Mouse (Mus musculus) embryonic facial prominence, embryonic 12.5 days (tissue): ENCODE measurements around the gene Cpa2. TPM values are rescaled to one million over a fixed set of nuclear protein-coding genes. Genes with fewer than 3 reads are reported as not detected.

ENCODE experiments used
- ATAC-seq: fragments of 200-750 bp; cut with Nextera tagmentation; 2 replicates; pipeline ENCODE4 v1.8.0; 2017; ENCODE audit not compliant: insufficient number of reproducible peaks, insufficient read depth, low FRiP score, low TSS enrichment
- H3K27ac ChIP-seq: fragments of 300-500 bp; sonication (generic); 2 replicates; pipeline ENCODE4 v1.5.1; 2016; ENCODE audit warnings: mild to moderate bottlenecking
- H3K27me3 ChIP-seq: fragments of 300-500 bp; sonication (generic); 2 replicates; pipeline ENCODE4 v1.6.1; 2016; ENCODE audit warnings: mild to moderate bottlenecking, moderate library complexity
- H3K36me3 ChIP-seq: fragments of 300-500 bp; sonication (generic); 2 replicates; pipeline ENCODE4 v1.6.1; 2016; ENCODE audit warnings: mild to moderate bottlenecking
- H3K4me1 ChIP-seq: fragments of 300-500 bp; sonication (generic); 2 replicates; pipeline ENCODE4 v1.6.1; 2016
- H3K4me2 ChIP-seq: fragments of 300-500 bp; sonication (generic); replicated peaks from 2 replicates; pipeline ENCODE4 v1.6.1; 2016; ENCODE audit warnings: mild to moderate bottlenecking, moderate library complexity
- H3K4me3 ChIP-seq: fragments of 300-500 bp; sonication (generic); 2 replicates; pipeline ENCODE4 v1.5.1; 2016; ENCODE audit warnings: mild to moderate bottlenecking
- H3K9ac ChIP-seq: fragments of 300-500 bp; sonication (generic); 2 replicates; pipeline ENCODE4 v1.6.1; 2016; ENCODE audit warnings: mild to moderate bottlenecking, moderate library complexity
- H3K9me3 ChIP-seq: fragments of 300-500 bp; sonication (generic); 2 replicates; pipeline ENCODE4 v1.6.1; 2016; ENCODE audit warnings: mild to moderate bottlenecking, moderate library complexity
- WGBS: fragments of 180-500 bp; shearing (Covaris S2); methylation state at CpG from one replicate; pipeline ENCODE4 v1.1.7; 2016; 5-methylcytosine and 5-hydroxymethylcytosine counted together
- polyA plus RNA-seq: library from polyadenylated mRNA; unstranded; fragments of >200 nt; fragmentation: Nextera tagmentation; extraction: Ambion mirVana; gene quantifications from 2 replicates; pipeline ENCODE4 v1.2.1, GENCODE M21; 2016

Cpa2 gene
- polyA plus RNA-seq, 1 experiment from 2014 or later: 4.2 TPM

DNA sequence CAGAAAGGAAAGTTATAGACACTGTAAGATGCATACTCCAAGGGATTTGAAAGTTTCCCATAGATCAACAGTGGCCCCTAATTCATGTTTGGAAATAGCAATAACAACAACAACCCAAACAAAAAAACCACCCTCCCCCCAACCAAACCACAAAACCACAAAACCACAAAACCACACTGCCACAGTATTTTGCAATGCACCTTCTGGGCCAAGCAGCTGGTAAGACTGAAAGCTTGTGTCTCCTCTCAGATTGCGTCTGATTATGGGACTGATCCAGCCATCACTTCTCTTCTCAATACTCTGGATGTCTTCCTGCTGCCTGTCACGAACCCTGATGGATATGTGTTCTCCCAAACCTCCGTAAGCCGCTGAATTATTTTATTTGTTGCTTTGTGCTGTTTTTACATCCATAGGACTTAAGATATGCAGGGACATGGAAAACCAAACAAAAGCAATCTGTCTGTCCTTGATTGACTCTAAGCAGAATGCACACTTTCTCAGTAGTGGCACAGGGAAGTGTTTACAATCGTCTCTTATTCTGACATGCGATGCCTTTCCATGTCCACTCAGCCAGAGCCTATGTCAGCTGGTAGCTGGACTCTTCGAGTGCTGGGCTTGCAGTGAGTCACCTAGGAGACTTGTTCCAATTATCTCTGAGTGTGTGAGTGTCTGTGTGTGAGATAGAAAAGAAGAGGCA lies 9.3 kb downstream of the Cpa2 start:
- Histone ChIP-seq H3K9ac (no peak overlapping the region), H3K4me3 (no peak overlapping the region), H3K27ac (peak overlapping the region; percentile 78), H3K4me2 (no peak overlapping the region), H3K9me3 (no peaks in the 10 kb centered on the region), H3K36me3 (no peaks in the 10 kb centered on the region), H3K27me3 (no peaks in the 10 kb centered on the region), H3K4me1 (peaks cover 53% of the 10 kb centered on the region)
- ATAC-seq: no peak
- 63% methylated on average over 7 of the region's 7 CpGs for WGBS

GRCm38 (mm10) chr6:30551193-30551515 lies 9.8 kb downstream of the Cpa2 start:
- Histone ChIP-seq H3K4me1 (peaks cover 49% of the 10 kb centered on the region), H3K4me2 (no peak overlapping the region)

DNA sequence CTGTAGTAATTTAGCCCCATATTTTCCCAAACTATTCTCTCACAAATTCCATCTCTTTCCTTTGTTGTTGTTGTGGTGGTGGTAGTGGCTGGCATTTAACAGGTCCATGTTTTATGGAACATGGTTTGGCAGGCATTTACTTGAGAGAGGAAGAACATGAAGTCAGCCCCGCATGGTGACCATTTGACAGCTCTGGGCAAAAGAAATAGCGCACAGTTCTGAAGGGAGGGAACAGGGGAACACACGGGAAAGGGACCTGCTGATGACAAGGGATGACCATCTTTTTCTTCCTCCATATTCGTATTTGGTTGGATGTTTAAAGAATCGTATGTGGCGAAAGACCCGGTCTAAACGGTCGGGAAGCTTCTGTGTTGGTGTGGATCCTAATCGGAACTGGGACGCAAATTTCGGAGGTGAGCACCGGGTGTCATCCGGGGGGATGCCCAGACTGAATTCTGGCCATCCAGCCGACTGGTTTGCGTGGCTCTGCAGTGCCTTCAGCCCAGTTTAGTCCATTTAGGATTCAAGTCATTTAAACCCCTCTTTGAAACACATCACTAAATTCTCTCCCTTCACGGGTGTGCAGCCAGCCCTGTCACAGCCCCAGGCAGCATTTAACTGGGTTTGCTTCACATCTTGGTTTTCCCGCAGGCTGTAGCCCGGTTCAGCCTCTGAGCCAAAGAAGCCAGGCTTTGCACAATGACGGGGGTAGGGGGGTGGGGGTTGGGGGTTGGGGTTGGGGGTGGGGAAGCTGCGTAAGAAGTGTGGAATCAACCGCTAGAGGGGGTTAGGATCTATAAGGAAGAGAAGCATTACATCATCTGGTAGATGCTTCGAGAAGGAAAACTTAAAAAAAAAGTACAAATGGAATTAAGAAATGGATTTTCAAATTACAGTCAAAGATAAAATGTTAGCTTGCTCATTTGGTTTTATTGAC lies 10.5 kb downstream of the Cpa2 start:
- WGBS: 24% methylated on average over 23 of the region's 23 CpGs
- Histone ChIP-seq H3K4me2 (peak overlapping the region; percentile 30), H3K9ac (peak overlapping the region; percentile 44; the same call in 1 of the 2 replicates), H3K27ac (peak overlapping the region; percentile 81), H3K36me3 (no peaks in the 10 kb centered on the region), H3K4me3 (0 out of 2 replicates have a peak overlapping the region, but pooled peaks have one; percentile 4), H3K9me3 (no peaks in the 10 kb centered on the region), H3K4me1 (peaks cover 42% of the 10 kb centered on the region), H3K27me3 (no peaks in the 10 kb centered on the region)
- no peak for ATAC-seq

More at GRCm38 (mm10) chr6:30551193-30551515, 9.8 kb downstream of the Cpa2 start:
- H3K27me3 ChIP-seq: no peaks in the 10 kb centered on the region
- no peaks in the 10 kb centered on the region for H3K9me3 ChIP-seq
- no peak for ATAC-seq
- peak overlapping the region; percentile 78 for H3K27ac ChIP-seq
- no peak overlapping the region for H3K4me3 ChIP-seq
- no peaks in the 10 kb centered on the region for H3K36me3 ChIP-seq
- no peak overlapping the region for H3K9ac ChIP-seq

DNA sequence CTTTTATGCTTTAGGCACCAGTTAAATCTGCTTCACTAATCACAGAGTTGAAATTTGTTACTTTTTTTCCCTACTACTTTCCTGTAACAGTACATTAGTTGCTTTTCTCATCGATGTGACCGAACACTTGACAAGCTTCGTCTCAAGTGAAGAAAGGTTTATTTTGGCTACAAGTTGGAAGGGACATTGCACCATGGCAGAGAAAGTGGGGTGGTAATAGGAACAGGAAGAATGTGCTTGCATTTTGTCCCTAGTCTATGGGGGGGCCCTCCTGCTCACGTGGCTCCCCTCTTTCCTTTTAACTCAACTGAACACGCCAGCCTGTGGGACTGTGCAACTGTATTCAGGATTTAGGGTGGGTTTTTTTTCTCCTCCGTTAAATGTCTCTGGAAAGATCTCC lies 11.2 kb downstream of the Cpa2 start:
- no peak overlapping the region for H3K4me3 ChIP-seq
- H3K9ac ChIP-seq: no peak overlapping the region
- peak overlapping the region; percentile 81 for H3K27ac ChIP-seq
- 55% methylated on average over 6 of the region's 6 CpGs for WGBS
- H3K27me3 ChIP-seq: no peaks in the 10 kb centered on the region
- H3K4me1 ChIP-seq: peaks cover 40% of the 10 kb centered on the region
- H3K9me3 ChIP-seq: no peaks in the 10 kb centered on the region
- ATAC-seq: no peak
- no peak overlapping the region for H3K4me2 ChIP-seq
- H3K36me3 ChIP-seq: no peaks in the 10 kb centered on the region

GRCm38 (mm10) chr6:30553381-30554010 lies 12.1 kb downstream of the Cpa2 start:
- no peaks in the 10 kb centered on the region for H3K36me3 ChIP-seq

DNA sequence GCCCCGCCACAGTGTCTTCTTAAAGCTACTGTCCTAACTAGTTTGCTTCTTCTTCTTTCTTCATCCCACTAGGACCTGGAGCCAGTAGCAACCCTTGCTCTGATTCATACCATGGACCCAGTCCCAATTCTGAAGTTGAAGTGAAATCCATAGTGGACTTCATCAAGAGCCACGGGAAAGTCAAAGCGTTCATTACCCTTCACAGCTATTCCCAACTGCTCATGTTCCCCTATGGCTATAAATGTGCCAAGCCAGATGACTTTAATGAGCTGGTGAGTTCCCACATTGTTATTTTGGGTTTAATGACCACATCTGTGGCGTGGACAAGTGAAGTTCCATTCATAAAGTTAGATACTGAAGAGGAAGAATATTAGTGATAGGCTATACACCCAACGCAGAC lies 12.7 kb downstream of the Cpa2 start:
- H3K9ac ChIP-seq: no peak overlapping the region
- no peaks in the 10 kb centered on the region for H3K27me3 ChIP-seq
- H3K36me3 ChIP-seq: no peaks in the 10 kb centered on the region
- H3K9me3 ChIP-seq: no peaks in the 10 kb centered on the region
- no peak overlapping the region for H3K4me2 ChIP-seq
- H3K27ac ChIP-seq: peak overlapping the region; percentile 18; the same call in 1 of the 2 replicates
- 89% methylated on average over 5 of the region's 5 CpGs for WGBS
- H3K4me3 ChIP-seq: no peak overlapping the region
- no peak for ATAC-seq
- peaks cover 26% of the 10 kb centered on the region for H3K4me1 ChIP-seq

More at GRCm38 (mm10) chr6:30553381-30554010, 12.1 kb downstream of the Cpa2 start:
- 65% methylated on average over 7 of the region's 7 CpGs for WGBS
- H3K9ac ChIP-seq: no peak overlapping the region
- no peak overlapping the region for H3K4me2 ChIP-seq
- ATAC-seq: no peak
- H3K9me3 ChIP-seq: no peaks in the 10 kb centered on the region
- no peak overlapping the region for H3K4me3 ChIP-seq
- H3K27ac ChIP-seq: peak overlapping the region; percentile 18; the same call in 1 of the 2 replicates
- peaks cover 31% of the 10 kb centered on the region for H3K4me1 ChIP-seq
- H3K27me3 ChIP-seq: no peaks in the 10 kb centered on the region

DNA sequence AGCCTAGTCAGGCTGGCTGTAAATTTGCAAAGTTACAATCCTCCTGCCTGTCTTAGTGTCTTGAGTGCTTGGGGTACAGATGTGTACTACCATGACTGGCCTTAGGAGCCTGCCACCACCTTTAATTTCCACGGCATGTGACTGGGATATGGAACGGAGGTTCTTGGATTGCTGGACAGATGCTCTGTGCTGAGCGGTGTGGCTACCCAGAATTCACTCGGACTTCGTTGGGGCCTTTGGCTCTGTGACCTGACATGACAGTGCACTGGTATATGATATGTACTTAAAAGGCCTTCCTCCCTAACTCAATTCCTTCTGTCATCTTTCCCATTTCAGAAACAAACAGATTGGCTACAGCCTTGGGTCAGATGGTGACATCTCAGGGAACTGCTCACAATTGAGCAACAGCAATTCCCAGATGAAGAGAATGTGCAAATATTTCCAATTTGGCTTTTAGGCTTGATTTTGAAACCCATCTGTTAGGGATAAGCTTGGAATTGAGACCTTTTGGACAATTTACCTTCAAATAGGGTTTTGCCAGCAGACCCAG lies 13.3 kb downstream of the Cpa2 start:
- WGBS: 88% methylated on average over 5 of the region's 5 CpGs
- Histone ChIP-seq H3K4me1 (peaks cover 23% of the 10 kb centered on the region), H3K4me3 (no peak overlapping the region), H3K9me3 (no peaks in the 10 kb centered on the region), H3K36me3 (no peaks in the 10 kb centered on the region), H3K27ac (no peak overlapping the region), H3K9ac (no peak overlapping the region), H3K27me3 (no peaks in the 10 kb centered on the region), H3K4me2 (no peak overlapping the region)
- no peak for ATAC-seq

DNA sequence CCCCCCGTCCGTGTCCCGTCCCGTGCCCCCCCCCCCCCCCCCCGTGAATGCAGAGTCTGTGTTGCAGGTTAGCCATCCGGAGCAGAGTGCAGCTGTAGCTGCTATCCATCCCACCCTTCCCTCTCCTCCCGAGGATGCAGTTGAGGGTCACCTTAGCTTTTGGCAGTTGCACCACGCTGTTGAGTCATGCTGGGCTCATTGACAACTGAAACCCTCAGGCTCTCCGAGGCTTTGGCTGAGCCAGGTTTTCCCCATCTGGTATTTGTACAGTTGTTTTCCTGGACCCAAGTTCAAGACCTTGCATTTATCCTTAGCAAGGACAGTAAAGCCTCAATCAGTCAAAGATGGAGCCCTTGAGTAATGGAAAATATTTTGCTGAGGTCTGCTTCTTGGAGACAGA lies 14.7 kb downstream of the Cpa2 start:
- Histone ChIP-seq H3K4me1 (peaks cover 20% of the 10 kb centered on the region), H3K36me3 (no peaks in the 10 kb centered on the region), H3K9ac (no peak overlapping the region), H3K9me3 (no peaks in the 10 kb centered on the region), H3K4me3 (no peak overlapping the region), H3K27me3 (no peaks in the 10 kb centered on the region), H3K4me2 (no peak overlapping the region), H3K27ac (no peak overlapping the region)
- no peak for ATAC-seq
- WGBS: 10% methylated on average over 4 of the region's 9 CpGs

- WGBS: 79% methylated on average over 1 of the region's 1 CpGs
- Histone ChIP-seq H3K4me2 (no peak overlapping the region), H3K36me3 (no peaks in the 10 kb centered on the region), H3K9me3 (no peaks in the 10 kb centered on the region), H3K27ac (no peak overlapping the region), H3K9ac (no peak overlapping the region), H3K27me3 (no peaks in the 10 kb centered on the region), H3K4me1 (no peaks in the 10 kb centered on the region), H3K4me3 (no peak overlapping the region)
- no peak for ATAC-seq
Measured at GRCm38 (mm10) chr6:30559726-30560125, 18.3 kb downstream of the Cpa2 start.

DNA sequence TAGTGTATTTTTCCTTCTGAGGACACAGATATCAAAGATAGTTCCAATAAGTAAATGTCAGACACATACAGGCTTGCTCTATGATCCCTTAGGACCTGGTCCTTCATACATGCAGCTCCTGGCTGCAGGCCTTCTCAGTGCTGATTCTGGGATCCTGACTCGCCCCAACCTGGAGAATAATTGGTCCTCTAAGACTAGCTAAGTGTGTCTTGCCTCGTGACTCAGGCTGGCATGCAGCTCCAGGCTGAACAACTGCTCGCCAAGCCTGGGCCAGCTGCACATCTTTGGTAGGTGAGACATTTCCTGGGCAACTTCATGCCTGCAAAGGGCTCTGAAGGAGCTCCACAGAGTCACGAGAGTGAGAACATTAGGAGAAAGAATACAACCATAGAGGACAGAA lies 20.8 kb downstream of the Cpa2 start:
- 78% methylated on average over 4 of the region's 4 CpGs for WGBS
- Histone ChIP-seq H3K36me3 (no peaks in the 10 kb centered on the region), H3K27me3 (no peaks in the 10 kb centered on the region), H3K4me1 (no peaks in the 10 kb centered on the region), H3K4me3 (no peak overlapping the region), H3K9me3 (no peaks in the 10 kb centered on the region), H3K4me2 (no peak overlapping the region), H3K27ac (no peak overlapping the region), H3K9ac (no peak overlapping the region)
- ATAC-seq: no peak

GRCm38 (mm10) chr6:30563575-30563974 lies 22.2 kb downstream of the Cpa2 start:
- Histone ChIP-seq H3K4me1 (no peaks in the 10 kb centered on the region), H3K4me3 (no peak overlapping the region), H3K36me3 (no peaks in the 10 kb centered on the region), H3K9ac (no peak overlapping the region), H3K27ac (no peak overlapping the region), H3K9me3 (no peaks in the 10 kb centered on the region), H3K27me3 (no peaks in the 10 kb centered on the region), H3K4me2 (no peak overlapping the region)
- WGBS: 86% methylated on average over 6 of the region's 6 CpGs
- no peak for ATAC-seq
